Mouse (Mus musculus): Measurements from ENCODE around the gene Tmem106a. TPM values are rescaled to one million over a fixed set of nuclear protein-coding genes. Genes with fewer than 3 reads are reported as not detected.
A peak's percentile ranks its signal among the peaks of the same experiment; 100 is the strongest.
"Not testable (repeated sequence)": the region's sequence is repeated elsewhere in the genome, so short reads cannot be mapped to it uniquely, and the experiment has no call there.

The Tmem106a gene
- polyA plus RNA-seq, 1 experiment from 2014 or later = 4.7 TPM

- no peak for DNase-seq (ENCODE audit: low spot score)
- Histone ChIP-seq H3K9ac (no peak overlapping the region), H3K27me3 (ENCODE audit: control insufficient read depth, insufficient read depth, low read length) (no peaks in the 10 kb centered on the region), H3K27ac (no peak overlapping the region), H3K4me3 (replicated peaks; ENCODE audit: low read length) (no peak overlapping the region), H3K4me2 (replicated peaks) (no peak overlapping the region), H3K36me3 (replicated peaks; ENCODE audit: control insufficient read depth, insufficient read depth) (no peaks in the 10 kb centered on the region), H3K4me1 (replicated peaks; ENCODE audit: control insufficient read depth, insufficient read depth, low read length) (peaks cover 4% of the 10 kb centered on the region; the same call in 1 of the 2 replicates), H3K9me3 (ENCODE audit: control insufficient read depth, low read length) (no peaks in the 10 kb centered on the region)
- 50% methylated on average over 4 of the region's 4 CpGs for WGBS
- ATAC-seq (ENCODE audit: low FRiP score) = no peak
Measured at GRCm38 (mm10) chr11:101614116-101614515, 32.1 kb downstream of the Tmem106a start.

GRCm38 (mm10) chr11:101615380-101615779 is 33.3 kb downstream of the Tmem106a start:
- no peak overlapping the region for H3K27ac ChIP-seq
- H3K9me3 ChIP-seq (ENCODE audit: control insufficient read depth, low read length) = no peaks in the 10 kb centered on the region
- H3K4me1 ChIP-seq (replicated peaks; ENCODE audit: control insufficient read depth, insufficient read depth, low read length) = peaks cover 4% of the 10 kb centered on the region; the same call in 1 of the 2 replicates
- H3K4me3 ChIP-seq (replicated peaks; ENCODE audit: low read length) = no peak overlapping the region
- no peaks in the 10 kb centered on the region for H3K36me3 ChIP-seq (replicated peaks; ENCODE audit: control insufficient read depth, insufficient read depth)
- H3K9ac ChIP-seq = no peak overlapping the region
- WGBS = 87% methylated on average over 6 of the region's 6 CpGs
- no peak overlapping the region for H3K4me2 ChIP-seq (replicated peaks)
- DNase-seq (ENCODE audit: low spot score) (no peak), ATAC-seq (ENCODE audit: low FRiP score) (no peak)
- H3K27me3 ChIP-seq (ENCODE audit: control insufficient read depth, insufficient read depth, low read length) = no peaks in the 10 kb centered on the region

GRCm38 (mm10) chr11:101616104-101616503 is 34.1 kb downstream of the Tmem106a start:
- no peak overlapping the region for H3K4me3 ChIP-seq (replicated peaks; ENCODE audit: low read length)
- H3K9me3 ChIP-seq (ENCODE audit: control insufficient read depth, low read length) = no peaks in the 10 kb centered on the region
- 91% methylated on average over 8 of the region's 8 CpGs for WGBS
- peaks cover 4% of the 10 kb centered on the region; the same call in 1 of the 2 replicates for H3K4me1 ChIP-seq (replicated peaks; ENCODE audit: control insufficient read depth, insufficient read depth, low read length)
- H3K36me3 ChIP-seq (replicated peaks; ENCODE audit: control insufficient read depth, insufficient read depth) = no peaks in the 10 kb centered on the region
- H3K9ac ChIP-seq = no peak overlapping the region
- H3K27ac ChIP-seq = no peak overlapping the region
- H3K4me2 ChIP-seq (replicated peaks) = no peak overlapping the region
- DNase-seq (ENCODE audit: low spot score) (no peak), ATAC-seq (ENCODE audit: low FRiP score) (no peak)
- H3K27me3 ChIP-seq (ENCODE audit: control insufficient read depth, insufficient read depth, low read length) = no peaks in the 10 kb centered on the region

GRCm38 (mm10) chr11:101616948-101617767 is 35.1 kb downstream of the Tmem106a start:
- ATAC-seq (ENCODE audit: low FRiP score) (no peak), DNase-seq (ENCODE audit: low spot score) (no peak)
- no peaks in the 10 kb centered on the region for H3K27me3 ChIP-seq (ENCODE audit: control insufficient read depth, insufficient read depth, low read length)
- no peak overlapping the region for H3K9ac ChIP-seq
- no peaks in the 10 kb centered on the region for H3K36me3 ChIP-seq (replicated peaks; ENCODE audit: control insufficient read depth, insufficient read depth)
- no peak overlapping the region for H3K4me3 ChIP-seq (replicated peaks; ENCODE audit: low read length)
- H3K27ac ChIP-seq = no peak overlapping the region
- H3K4me2 ChIP-seq (replicated peaks) = peak overlapping the region; percentile 43
- no peaks in the 10 kb centered on the region for H3K9me3 ChIP-seq (ENCODE audit: control insufficient read depth, low read length)
- peaks cover 4% of the 10 kb centered on the region; the same call in 1 of the 2 replicates for H3K4me1 ChIP-seq (replicated peaks; ENCODE audit: control insufficient read depth, insufficient read depth, low read length)
- 17% methylated on average over 18 of the region's 18 CpGs for WGBS

- H3K27ac ChIP-seq = peak overlapping the region; percentile 21; the same call in 1 of the 2 replicates
- DNase-seq (ENCODE audit: low spot score) (peak; percentile 73), ATAC-seq (ENCODE audit: low FRiP score) (peak; percentile 46; the same call in 1 of the 2 replicates)
- whole genome bisulfite sequencing = 2% methylated on average over 8 of the region's 8 CpGs
- no peak overlapping the region for H3K9ac ChIP-seq
- peaks cover 4% of the 10 kb centered on the region; the same call in 1 of the 2 replicates for H3K4me1 ChIP-seq (replicated peaks; ENCODE audit: control insufficient read depth, insufficient read depth, low read length)
- no peaks in the 10 kb centered on the region for H3K27me3 ChIP-seq (ENCODE audit: control insufficient read depth, insufficient read depth, low read length)
- H3K36me3 ChIP-seq (replicated peaks; ENCODE audit: control insufficient read depth, insufficient read depth) = no peaks in the 10 kb centered on the region
- H3K4me2 ChIP-seq (replicated peaks) = peak overlapping the region; percentile 43
- no peak overlapping the region for H3K4me3 ChIP-seq (replicated peaks; ENCODE audit: low read length)
- H3K9me3 ChIP-seq (ENCODE audit: control insufficient read depth, low read length) = no peaks in the 10 kb centered on the region
Measured at GRCm38 (mm10) chr11:101617849-101618248, 35.8 kb downstream of the Tmem106a start.

- ATAC-seq (ENCODE audit: low FRiP score) = no peak
- Histone ChIP-seq H3K36me3 (replicated peaks; ENCODE audit: control insufficient read depth, insufficient read depth) (no peaks in the 10 kb centered on the region), H3K9ac (no peak overlapping the region), H3K4me2 (replicated peaks) (no peak overlapping the region), H3K27ac (no peak overlapping the region), H3K4me3 (replicated peaks; ENCODE audit: low read length) (no peak overlapping the region), H3K4me1 (replicated peaks; ENCODE audit: control insufficient read depth, insufficient read depth, low read length) (peaks cover 4% of the 10 kb centered on the region; the same call in 1 of the 2 replicates), H3K27me3 (ENCODE audit: control insufficient read depth, insufficient read depth, low read length) (no peaks in the 10 kb centered on the region), H3K9me3 (ENCODE audit: control insufficient read depth, low read length) (no peaks in the 10 kb centered on the region)
- WGBS = 71% methylated on average over 3 of the region's 3 CpGs
- DNase-seq (ENCODE audit: low spot score) = no peak
Measured at GRCm38 (mm10) chr11:101618596-101618995, 36.6 kb downstream of the Tmem106a start.

- 92% methylated on average over 10 of the region's 11 CpGs for WGBS
- not testable (repeated sequence) for H3K4me2 ChIP-seq (replicated peaks)
Measured at GRCm38 (mm10) chr11:101620022-101620655, 38.1 kb downstream of the Tmem106a start.

GRCm38 (mm10) chr11:101626649-101626994 is 44.6 kb downstream of the Tmem106a start:
- DNase-seq (ENCODE audit: low spot score) (no peak), ATAC-seq (ENCODE audit: low FRiP score) (peak; percentile 31)
- Histone ChIP-seq H3K4me2 (replicated peaks) (peak overlapping the region; percentile 84), H3K27ac (peak overlapping the region; percentile 91), H3K36me3 (replicated peaks; ENCODE audit: control insufficient read depth, insufficient read depth) (no peaks in the 10 kb centered on the region), H3K9ac (peak overlapping the region; percentile 58), H3K27me3 (ENCODE audit: control insufficient read depth, insufficient read depth, low read length) (no peaks in the 10 kb centered on the region), H3K4me3 (replicated peaks; ENCODE audit: low read length) (peak overlapping the region; percentile 34), H3K9me3 (ENCODE audit: control insufficient read depth, low read length) (no peaks in the 10 kb centered on the region), H3K4me1 (replicated peaks; ENCODE audit: control insufficient read depth, insufficient read depth, low read length) (peaks cover 8% of the 10 kb centered on the region)
- WGBS = 4% methylated on average over 8 of the region's 8 CpGs

More at GRCm38 (mm10) chr11:101620022-101620655, 38.1 kb downstream of the Tmem106a start:
- H3K9me3 ChIP-seq (ENCODE audit: control insufficient read depth, low read length); H3K27ac ChIP-seq; H3K27me3 ChIP-seq (ENCODE audit: control insufficient read depth, insufficient read depth, low read length); H3K4me3 ChIP-seq (replicated peaks; ENCODE audit: low read length); H3K9ac ChIP-seq; H3K4me1 ChIP-seq (replicated peaks; ENCODE audit: control insufficient read depth, insufficient read depth, low read length); ATAC-seq (ENCODE audit: low FRiP score); DNase-seq (ENCODE audit: low spot score); H3K36me3 ChIP-seq (replicated peaks; ENCODE audit: control insufficient read depth, insufficient read depth): not testable (repeated sequence)

All from hindbrain, embryonic 14.5 days (tissue).